Mouse (Mus musculus): Measurements from ENCODE around the gene Card14.

DNA sequence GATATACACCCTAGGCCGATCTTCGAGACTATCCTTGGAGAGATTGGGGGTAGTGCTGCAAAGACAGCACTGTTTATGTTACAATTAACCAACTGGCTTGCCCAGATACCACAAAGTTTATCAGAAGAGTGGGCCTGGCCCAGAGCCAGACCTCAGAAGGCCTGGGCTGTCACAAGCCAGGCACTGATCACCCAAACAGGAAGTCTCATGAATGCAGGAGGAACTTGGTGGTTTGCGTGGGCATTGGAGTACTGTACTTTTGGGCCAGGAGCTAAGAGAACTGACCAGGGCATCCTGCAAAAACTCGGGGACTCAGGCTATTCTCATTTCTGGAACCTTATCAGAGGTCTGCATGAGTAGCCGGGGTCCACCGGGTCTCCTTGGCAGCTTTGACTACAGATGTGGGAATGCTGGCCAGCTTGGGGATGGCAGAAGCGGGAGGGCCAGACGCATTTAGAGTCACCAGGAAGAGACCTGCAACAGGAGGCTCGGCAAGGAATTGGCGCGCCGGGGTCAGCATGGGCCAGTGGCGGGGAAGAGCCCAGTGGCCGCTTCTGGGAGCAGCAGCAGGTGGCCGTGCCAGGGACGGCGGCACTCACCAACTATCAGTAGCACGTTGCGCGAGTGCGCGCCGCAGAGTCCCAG lies 47.4 kb downstream of the Card14 start:
- TF ChIP-seq CTCF (conservative IDR thresholded peaks at IDR 0.05; ENCODE audit: low read length) (no peak), POU5F1 (IDR thresholded peaks at IDR 0.05; ENCODE audit: borderline replicate concordance, low read length) (no peak), NANOG (IDR thresholded peaks at IDR 0.05; ENCODE audit: borderline replicate concordance, low read length) (no peak)
